Mouse (Mus musculus): ENCODE results near the gene Tlcd1. TPM values are rescaled to one million over a fixed set of nuclear protein-coding genes. Genes with fewer than 3 reads are reported as not detected.
A peak's percentile ranks its signal among the peaks of the same experiment; 100 is the strongest.
"Not testable (repeated sequence)": the region's sequence is repeated elsewhere in the genome, so short reads cannot be mapped to it uniquely, and the experiment has no call there.

Tlcd1 gene
- polyA plus RNA-seq (2012; fragmentation: generic; extraction: Trizol): 17.4 TPM

GRCm38 (mm10) chr11:78176402-78176862 lies at the start of gene Tlcd1, which contains the start of gene Nek8:
TSS of gene Tlcd1 (plus strand) at chr11:78176711.
TSS of gene Nek8 (minus strand) at chr11:78176675.
- H3K4me3 ChIP-seq: peak within 1 kb of the TSS; percentile 62
- no peaks in the 10 kb centered on the region for H3K27me3 ChIP-seq (ENCODE audit: control insufficient read depth, insufficient read depth, insufficient read length)
- H3K79me2 ChIP-seq (ENCODE audit: control insufficient read depth, insufficient read depth): peaks cover 8% of the 10 kb centered on the region
- H3ac ChIP-seq (ENCODE audit: control insufficient read depth, insufficient read length): no peak within 1 kb of the TSS
- TF ChIP-seq MYOD1 (IDR thresholded peaks at IDR 0.05; ENCODE audit: control insufficient read depth in 1 of 3, insufficient read length in 2 of 3, low read depth in 2 of 3): no peak
- TF ChIP-seq POLR2A (IDR thresholded peaks at IDR 0.05; ENCODE audit: insufficient read length, low read depth): peak; percentile 39
- TF ChIP-seq POLR2AphosphoS2 (IDR thresholded peaks at IDR 0.05; ENCODE audit: insufficient read length, low read depth): peak; percentile 29
- TF ChIP-seq USF1 (IDR thresholded peaks at IDR 0.05; ENCODE audit: low read depth): no peak
- peaks cover 21% of the 10 kb centered on the region for H3K36me3 ChIP-seq (ENCODE audit: control insufficient read depth, insufficient read depth)
- H3K4me2 ChIP-seq (ENCODE audit: low read depth): peak within 1 kb of the TSS; percentile 99

GRCm38 (mm10) chr11:78126739-78127138 lies 49.8 kb upstream of the Tlcd1 start:
- TF ChIP-seq POLR2A (IDR thresholded peaks at IDR 0.05; ENCODE audit: insufficient read length, low read depth): no peak
- no peak for TF ChIP-seq MAX (IDR thresholded peaks at IDR 0.05; ENCODE audit: low read depth)
- TF ChIP-seq E2F4 (IDR thresholded peaks at IDR 0.05; ENCODE audit: insufficient read depth): no peak
- no peak for TF ChIP-seq TCF12 (IDR thresholded peaks at IDR 0.05; ENCODE audit: insufficient read depth, poor library complexity, severe bottlenecking)
- TF ChIP-seq POLR2AphosphoS2 (IDR thresholded peaks at IDR 0.05; ENCODE audit: insufficient read length, low read depth): no peak
- TF ChIP-seq REST (IDR thresholded peaks at IDR 0.05; ENCODE audit: insufficient read depth, insufficient read length): no peak
- TF ChIP-seq USF1 (IDR thresholded peaks at IDR 0.05; ENCODE audit: low read depth): no peak
- TF ChIP-seq TCF3 (IDR thresholded peaks at IDR 0.05; ENCODE audit: insufficient read length, low read depth): no peak
- TF ChIP-seq SRF (IDR thresholded peaks at IDR 0.05; ENCODE audit: control insufficient read depth, insufficient read length, low read depth): no peak
- TF ChIP-seq CEBPB (IDR thresholded peaks at IDR 0.05; ENCODE audit: insufficient read depth, poor library complexity, severe bottlenecking): no peak
- TF ChIP-seq MYOG (IDR thresholded peaks at IDR 0.05; ENCODE audit: control insufficient read depth in 1 of 3, insufficient read depth in 1 of 3, insufficient read length in 2 of 3, low read depth in 2 of 3): no peak
- TF ChIP-seq MYOD1 (IDR thresholded peaks at IDR 0.05; ENCODE audit: control insufficient read depth in 1 of 3, insufficient read length in 2 of 3, low read depth in 2 of 3): no peak
- Histone ChIP-seq H3ac (ENCODE audit: control insufficient read depth, insufficient read length) (no peak overlapping the region), H3K4me3 (no peak overlapping the region), H3K27me3 (ENCODE audit: control insufficient read depth, insufficient read depth, insufficient read length) (no peaks in the 10 kb centered on the region), H3K4me2 (ENCODE audit: low read depth) (no peak overlapping the region), H3K36me3 (ENCODE audit: control insufficient read depth, insufficient read depth) (no peaks in the 10 kb centered on the region), H3K79me2 (ENCODE audit: control insufficient read depth, insufficient read depth) (peaks cover 93% of the 10 kb centered on the region)

GRCm38 (mm10) chr11:78129458-78129857 lies 47.1 kb upstream of the Tlcd1 start:
- H3K79me2 ChIP-seq (ENCODE audit: control insufficient read depth, insufficient read depth): peaks cover 91% of the 10 kb centered on the region
- no peak overlapping the region for H3K4me3 ChIP-seq
- H3K4me2 ChIP-seq (ENCODE audit: low read depth): no peak overlapping the region
- no peak overlapping the region for H3ac ChIP-seq (ENCODE audit: control insufficient read depth, insufficient read length)
- H3K27me3 ChIP-seq (ENCODE audit: control insufficient read depth, insufficient read depth, insufficient read length): no peaks in the 10 kb centered on the region
- no peak for TF ChIP-seq POLR2A (IDR thresholded peaks at IDR 0.05; ENCODE audit: insufficient read length, low read depth)
- TF ChIP-seq TCF12 (IDR thresholded peaks at IDR 0.05; ENCODE audit: insufficient read depth, poor library complexity, severe bottlenecking): no peak
- TF ChIP-seq CEBPB (IDR thresholded peaks at IDR 0.05; ENCODE audit: insufficient read depth, poor library complexity, severe bottlenecking): no peak
- no peak for TF ChIP-seq REST (IDR thresholded peaks at IDR 0.05; ENCODE audit: insufficient read depth, insufficient read length)
- no peaks in the 10 kb centered on the region for H3K36me3 ChIP-seq (ENCODE audit: control insufficient read depth, insufficient read depth)

GRCm38 (mm10) chr11:78133915-78134314 lies 42.6 kb upstream of the Tlcd1 start:
- H3K27me3 ChIP-seq (ENCODE audit: control insufficient read depth, insufficient read depth, insufficient read length): no peaks in the 10 kb centered on the region
- no peak overlapping the region for H3K4me2 ChIP-seq (ENCODE audit: low read depth)
- no peak overlapping the region for H3ac ChIP-seq (ENCODE audit: control insufficient read depth, insufficient read length)
- H3K36me3 ChIP-seq (ENCODE audit: control insufficient read depth, insufficient read depth): peaks cover 4% of the 10 kb centered on the region
- H3K79me2 ChIP-seq (ENCODE audit: control insufficient read depth, insufficient read depth): peaks cover 92% of the 10 kb centered on the region
- no peak overlapping the region for H3K4me3 ChIP-seq
- no peak for TF ChIP-seq TCF3 (IDR thresholded peaks at IDR 0.05; ENCODE audit: insufficient read length, low read depth)
- no peak for TF ChIP-seq POLR2AphosphoS2 (IDR thresholded peaks at IDR 0.05; ENCODE audit: insufficient read length, low read depth)
- TF ChIP-seq TCF12 (IDR thresholded peaks at IDR 0.05; ENCODE audit: insufficient read depth, poor library complexity, severe bottlenecking): no peak
- no peak for TF ChIP-seq USF1 (IDR thresholded peaks at IDR 0.05; ENCODE audit: low read depth)
- no peak for TF ChIP-seq MYOG (IDR thresholded peaks at IDR 0.05; ENCODE audit: control insufficient read depth in 1 of 3, insufficient read depth in 1 of 3, insufficient read length in 2 of 3, low read depth in 2 of 3)
- no peak for TF ChIP-seq REST (IDR thresholded peaks at IDR 0.05; ENCODE audit: insufficient read depth, insufficient read length)
- no peak for TF ChIP-seq MYOD1 (IDR thresholded peaks at IDR 0.05; ENCODE audit: control insufficient read depth in 1 of 3, insufficient read length in 2 of 3, low read depth in 2 of 3)
- no peak for TF ChIP-seq CEBPB (IDR thresholded peaks at IDR 0.05; ENCODE audit: insufficient read depth, poor library complexity, severe bottlenecking)
- no peak for TF ChIP-seq POLR2A (IDR thresholded peaks at IDR 0.05; ENCODE audit: insufficient read length, low read depth)
- TF ChIP-seq SRF (IDR thresholded peaks at IDR 0.05; ENCODE audit: control insufficient read depth, insufficient read length, low read depth): no peak
- no peak for TF ChIP-seq E2F4 (IDR thresholded peaks at IDR 0.05; ENCODE audit: insufficient read depth)
- TF ChIP-seq MAX (IDR thresholded peaks at IDR 0.05; ENCODE audit: low read depth): no peak

GRCm38 (mm10) chr11:78134344-78134743 lies 42.2 kb upstream of the Tlcd1 start:
- no peaks in the 10 kb centered on the region for H3K27me3 ChIP-seq (ENCODE audit: control insufficient read depth, insufficient read depth, insufficient read length)
- H3K4me2 ChIP-seq (ENCODE audit: low read depth): no peak overlapping the region
- H3K79me2 ChIP-seq (ENCODE audit: control insufficient read depth, insufficient read depth): peaks cover 93% of the 10 kb centered on the region
- H3K4me3 ChIP-seq: no peak overlapping the region
- TF ChIP-seq TCF3 (IDR thresholded peaks at IDR 0.05; ENCODE audit: insufficient read length, low read depth) (no peak), E2F4 (IDR thresholded peaks at IDR 0.05; ENCODE audit: insufficient read depth) (no peak), SRF (IDR thresholded peaks at IDR 0.05; ENCODE audit: control insufficient read depth, insufficient read length, low read depth) (no peak), REST (IDR thresholded peaks at IDR 0.05; ENCODE audit: insufficient read depth, insufficient read length) (no peak), POLR2A (IDR thresholded peaks at IDR 0.05; ENCODE audit: insufficient read length, low read depth) (no peak), MYOG (IDR thresholded peaks at IDR 0.05; ENCODE audit: control insufficient read depth in 1 of 3, insufficient read depth in 1 of 3, insufficient read length in 2 of 3, low read depth in 2 of 3) (no peak), POLR2AphosphoS2 (IDR thresholded peaks at IDR 0.05; ENCODE audit: insufficient read length, low read depth) (no peak), MYOD1 (IDR thresholded peaks at IDR 0.05; ENCODE audit: control insufficient read depth in 1 of 3, insufficient read length in 2 of 3, low read depth in 2 of 3) (no peak), CEBPB (IDR thresholded peaks at IDR 0.05; ENCODE audit: insufficient read depth, poor library complexity, severe bottlenecking) (no peak), MAX (IDR thresholded peaks at IDR 0.05; ENCODE audit: low read depth) (no peak), TCF12 (IDR thresholded peaks at IDR 0.05; ENCODE audit: insufficient read depth, poor library complexity, severe bottlenecking) (no peak), USF1 (IDR thresholded peaks at IDR 0.05; ENCODE audit: low read depth) (no peak)
- peaks cover 4% of the 10 kb centered on the region for H3K36me3 ChIP-seq (ENCODE audit: control insufficient read depth, insufficient read depth)
- H3ac ChIP-seq (ENCODE audit: control insufficient read depth, insufficient read length): no peak overlapping the region

GRCm38 (mm10) chr11:78135314-78135713 lies 41.2 kb upstream of the Tlcd1 start:
- H3K4me3 ChIP-seq; H3K36me3 ChIP-seq (ENCODE audit: control insufficient read depth, insufficient read depth); H3K27me3 ChIP-seq (ENCODE audit: control insufficient read depth, insufficient read depth, insufficient read length); H3ac ChIP-seq (ENCODE audit: control insufficient read depth, insufficient read length); H3K4me2 ChIP-seq (ENCODE audit: low read depth): not testable (repeated sequence)
- H3K79me2 ChIP-seq (ENCODE audit: control insufficient read depth, insufficient read depth): peaks cover 92% of the 10 kb centered on the region
